Mouse (Mus musculus): Measurements from ENCODE around the gene Itgb5.
A peak's percentile ranks its signal among the peaks of the same experiment; 100 is the strongest.

The Itgb5 gene

GRCm38 (mm10) chr16:33829301-33829831 is at the start of gene Itgb5:
Gene Itgb5, plus strand, starts transcription at chr16:33829665.
- no peak for DNase-seq

- DNase-seq: no peak
These were observed 47.4 kb upstream of the Itgb5 start for GRCm38 (mm10) chr16:33781789-33782728.

- DNase-seq: no peak
These were observed 46.8 kb upstream of the Itgb5 start for GRCm38 (mm10) chr16:33782729-33783091.

- DNase-seq: no peak
These were observed 44.9 kb upstream of the Itgb5 start for GRCm38 (mm10) chr16:33784547-33784946.

GRCm38 (mm10) chr16:33785092-33785704 is 44.3 kb upstream of the Itgb5 start:
- DNase-seq: no peak

- no peak for DNase-seq
These were observed 42.6 kb upstream of the Itgb5 start for GRCm38 (mm10) chr16:33786657-33787390.

- no peak for DNase-seq
These were observed 35.3 kb upstream of the Itgb5 start, which contains the start of gene Muc13 for GRCm38 (mm10) chr16:33793846-33794791. Gene Muc13, plus strand, starts transcription at chr16:33794037.

- DNase-seq: no peak
These were observed 34.4 kb upstream of the Itgb5 start for GRCm38 (mm10) chr16:33795106-33795505.

- peak; percentile 6 for DNase-seq
These were observed 33.6 kb upstream of the Itgb5 start for GRCm38 (mm10) chr16:33795887-33796286.

GRCm38 (mm10) chr16:33796756-33797155 is 32.7 kb upstream of the Itgb5 start:
- no peak for DNase-seq

GRCm38 (mm10) chr16:33797860-33798259 is 31.6 kb upstream of the Itgb5 start:
- peak; percentile 30 for DNase-seq

GRCm38 (mm10) chr16:33810002-33810401 is 19.5 kb upstream of the Itgb5 start:
- DNase-seq: no peak

- DNase-seq: no peak
These were observed 10.9 kb upstream of the Itgb5 start for GRCm38 (mm10) chr16:33818413-33819165.

GRCm38 (mm10) chr16:33820269-33821178 is 8.9 kb upstream of the Itgb5 start:
- peak; percentile 84 for DNase-seq

GRCm38 (mm10) chr16:33824603-33825002 is 4.9 kb upstream of the Itgb5 start:
- DNase-seq: no peak

- no peak for DNase-seq
These were observed 969 bp upstream of the Itgb5 start for GRCm38 (mm10) chr16:33828496-33828895.

- peak; percentile 50 for DNase-seq
These were observed 512 bp downstream of the Itgb5 start for GRCm38 (mm10) chr16:33829842-33830511.

GRCm38 (mm10) chr16:33830512-33831105 is 1.1 kb downstream of the Itgb5 start:
- no peak for DNase-seq

- no peak for DNase-seq
These were observed 2.6 kb downstream of the Itgb5 start for GRCm38 (mm10) chr16:33832057-33832456.
